Mouse (Mus musculus): Measurements from ENCODE around the gene Atxn7l3b. TPM values are rescaled to one million over a fixed set of nuclear protein-coding genes. Genes with fewer than 3 reads are reported as not detected.

The Atxn7l3b gene
- polyA plus RNA-seq, 1 experiment = 34.0 TPM

GRCm38 (mm10) chr10:112954140-112954539 lies 25.3 kb upstream of the Atxn7l3b start:
- TF ChIP-seq MYOD1 (IDR thresholded peaks at IDR 0.05; ENCODE audit: control insufficient read depth, insufficient read length, low read depth) = no peak
- no peak for TF ChIP-seq MYOG (IDR thresholded peaks at IDR 0.05; ENCODE audit: control insufficient read depth, extremely low read depth, insufficient read length)
- TF ChIP-seq FOSL1 (IDR thresholded peaks at IDR 0.05; ENCODE audit: insufficient read depth, low read length, poor library complexity, severe bottlenecking) = no peak
- no peak for TF ChIP-seq CEBPB (IDR thresholded peaks at IDR 0.05; ENCODE audit: low read depth)
- no peak for TF ChIP-seq USF1 (IDR thresholded peaks at IDR 0.05; ENCODE audit: low read depth)
- no peak for TF ChIP-seq MAX (IDR thresholded peaks at IDR 0.05)
- TF ChIP-seq CTCF (IDR thresholded peaks at IDR 0.05; ENCODE audit: control insufficient read depth, insufficient read depth, insufficient read length) = no peak
- no peak overlapping the region for H3ac ChIP-seq (ENCODE audit: control insufficient read depth, insufficient read length, low read depth)
- H3K27me3 ChIP-seq (ENCODE audit: control insufficient read depth, insufficient read depth, insufficient read length) = no peaks in the 10 kb centered on the region
- no peaks in the 10 kb centered on the region for H3K79me3 ChIP-seq (ENCODE audit: low read depth)
- no peaks in the 10 kb centered on the region for H3K36me3 ChIP-seq (ENCODE audit: control insufficient read depth, insufficient read depth)
- H3K79me2 ChIP-seq (ENCODE audit: control insufficient read depth, insufficient read depth) = no peaks in the 10 kb centered on the region
- no peak overlapping the region for H3K4me3 ChIP-seq (ENCODE audit: insufficient read depth, poor library complexity, severe bottlenecking)

GRCm38 (mm10) chr10:112948453-112948852 lies 19.7 kb upstream of the Atxn7l3b start:
- no peaks in the 10 kb centered on the region for H3K27me3 ChIP-seq (ENCODE audit: control insufficient read depth, insufficient read depth, insufficient read length)
- H3K79me2 ChIP-seq (ENCODE audit: control insufficient read depth, insufficient read depth) = no peaks in the 10 kb centered on the region
- no peak overlapping the region for H3ac ChIP-seq (ENCODE audit: control insufficient read depth, insufficient read length, low read depth)
- H3K79me3 ChIP-seq (ENCODE audit: low read depth) = no peaks in the 10 kb centered on the region
- no peak overlapping the region for H3K4me3 ChIP-seq (ENCODE audit: insufficient read depth, poor library complexity, severe bottlenecking)
- TF ChIP-seq MYOD1 (IDR thresholded peaks at IDR 0.05; ENCODE audit: control insufficient read depth, insufficient read length, low read depth) = no peak
- no peaks in the 10 kb centered on the region for H3K36me3 ChIP-seq (ENCODE audit: control insufficient read depth, insufficient read depth)

DNA sequence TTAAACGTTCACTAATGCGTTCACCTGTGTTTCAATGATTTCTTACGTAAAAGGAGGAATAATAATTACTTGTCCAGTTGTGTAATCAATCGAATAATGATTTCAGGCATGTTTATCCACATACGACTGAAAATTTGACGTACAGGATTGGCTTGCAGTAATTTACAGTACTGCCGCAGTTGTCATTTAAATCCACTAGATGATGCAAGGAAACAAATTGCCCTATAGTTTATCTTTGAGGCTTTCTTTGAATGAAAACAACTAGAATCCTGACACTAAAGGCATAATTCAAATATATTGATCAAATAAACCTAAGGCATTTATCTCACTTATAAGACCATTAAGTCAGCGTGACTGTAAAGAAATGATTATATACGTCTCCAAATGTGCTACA lies 418 bp upstream of the Atxn7l3b start:
- Histone ChIP-seq H3K36me3 (ENCODE audit: control insufficient read depth, insufficient read depth) (peaks cover 38% of the 10 kb centered on the region), H3K4me3 (ENCODE audit: insufficient read depth, poor library complexity, severe bottlenecking) (peak overlapping the region; percentile 79), H3ac (ENCODE audit: control insufficient read depth, insufficient read length, low read depth) (no peak overlapping the region), H3K79me3 (ENCODE audit: low read depth) (peaks cover 34% of the 10 kb centered on the region), H3K79me2 (ENCODE audit: control insufficient read depth, insufficient read depth) (peaks cover 45% of the 10 kb centered on the region), H3K27me3 (ENCODE audit: control insufficient read depth, insufficient read depth, insufficient read length) (no peaks in the 10 kb centered on the region)
- TF ChIP-seq FOSL1 (IDR thresholded peaks at IDR 0.05; ENCODE audit: insufficient read depth, low read length, poor library complexity, severe bottlenecking) (no peak), MAX (IDR thresholded peaks at IDR 0.05) (no peak), CTCF (IDR thresholded peaks at IDR 0.05; ENCODE audit: control insufficient read depth, insufficient read depth, insufficient read length) (no peak), CEBPB (IDR thresholded peaks at IDR 0.05; ENCODE audit: low read depth) (no peak)

- TF ChIP-seq CEBPB (IDR thresholded peaks at IDR 0.05; ENCODE audit: low read depth) (no peak), USF1 (IDR thresholded peaks at IDR 0.05; ENCODE audit: low read depth) (no peak), CTCF (IDR thresholded peaks at IDR 0.05; ENCODE audit: control insufficient read depth, insufficient read depth, insufficient read length) (no peak)
- H3K79me3 ChIP-seq (ENCODE audit: low read depth) = peaks cover 35% of the 10 kb centered on the region
- H3K79me2 ChIP-seq (ENCODE audit: control insufficient read depth, insufficient read depth) = peaks cover 54% of the 10 kb centered on the region
- H3K4me3 ChIP-seq (ENCODE audit: insufficient read depth, poor library complexity, severe bottlenecking) = no peak overlapping the region
- H3ac ChIP-seq (ENCODE audit: control insufficient read depth, insufficient read length, low read depth) = no peak overlapping the region
- no peaks in the 10 kb centered on the region for H3K27me3 ChIP-seq (ENCODE audit: control insufficient read depth, insufficient read depth, insufficient read length)
- H3K36me3 ChIP-seq (ENCODE audit: control insufficient read depth, insufficient read depth) = peaks cover 41% of the 10 kb centered on the region
These were observed 1.8 kb downstream of the Atxn7l3b start for GRCm38 (mm10) chr10:112926961-112927360.

- no peak overlapping the region for H3K4me3 ChIP-seq (ENCODE audit: insufficient read depth, poor library complexity, severe bottlenecking)
- no peaks in the 10 kb centered on the region for H3K27me3 ChIP-seq (ENCODE audit: control insufficient read depth, insufficient read depth, insufficient read length)
- peaks cover 35% of the 10 kb centered on the region for H3K79me3 ChIP-seq (ENCODE audit: low read depth)
- H3K79me2 ChIP-seq (ENCODE audit: control insufficient read depth, insufficient read depth) = peaks cover 54% of the 10 kb centered on the region
- H3ac ChIP-seq (ENCODE audit: control insufficient read depth, insufficient read length, low read depth) = no peak overlapping the region
- TF ChIP-seq CTCF (IDR thresholded peaks at IDR 0.05; ENCODE audit: control insufficient read depth, insufficient read depth, insufficient read length) (no peak), FOSL1 (IDR thresholded peaks at IDR 0.05; ENCODE audit: insufficient read depth, low read length, poor library complexity, severe bottlenecking) (no peak), USF1 (IDR thresholded peaks at IDR 0.05; ENCODE audit: low read depth) (no peak), MYOG (IDR thresholded peaks at IDR 0.05; ENCODE audit: control insufficient read depth, extremely low read depth, insufficient read length) (no peak), CEBPB (IDR thresholded peaks at IDR 0.05; ENCODE audit: low read depth) (no peak), MYOD1 (IDR thresholded peaks at IDR 0.05; ENCODE audit: control insufficient read depth, insufficient read length, low read depth) (no peak), MAX (IDR thresholded peaks at IDR 0.05) (no peak)
- H3K36me3 ChIP-seq (ENCODE audit: control insufficient read depth, insufficient read depth) = peaks cover 41% of the 10 kb centered on the region
These were observed 2.5 kb downstream of the Atxn7l3b start for GRCm38 (mm10) chr10:112926271-112926670.

DNA sequence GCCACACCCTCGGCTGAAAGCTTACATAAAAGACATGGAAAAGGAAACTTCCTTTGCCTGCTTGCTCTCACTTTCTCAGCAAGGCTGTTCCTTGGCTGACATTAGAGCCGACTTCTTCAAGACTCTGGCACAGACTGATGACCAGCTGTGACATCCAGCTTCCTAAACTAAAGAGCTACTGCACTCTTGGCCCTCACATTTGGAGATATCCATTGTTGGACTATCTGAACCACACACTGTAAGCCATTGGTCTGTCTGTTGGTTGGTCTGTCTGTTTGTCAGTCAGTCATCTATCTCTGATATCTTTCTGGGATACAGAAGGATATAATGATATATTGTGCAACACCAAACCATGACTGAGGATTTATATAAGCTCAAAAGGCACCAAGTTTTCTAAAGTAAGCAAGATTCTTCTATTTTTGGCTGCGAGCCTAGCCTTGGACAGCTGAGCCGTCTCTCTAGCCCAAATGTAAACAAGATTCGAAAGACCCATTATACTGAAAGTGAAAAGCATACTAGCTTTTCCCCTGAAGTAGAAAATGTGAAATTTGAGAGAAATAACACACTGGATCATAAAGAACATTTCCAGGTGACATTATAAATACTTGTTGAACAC lies 12.1 kb downstream of the Atxn7l3b start:
- Histone ChIP-seq H3K4me3 (ENCODE audit: insufficient read depth, poor library complexity, severe bottlenecking) (no peak overlapping the region), H3K27me3 (ENCODE audit: control insufficient read depth, insufficient read depth, insufficient read length) (no peaks in the 10 kb centered on the region), H3ac (ENCODE audit: control insufficient read depth, insufficient read length, low read depth) (no peak overlapping the region), H3K36me3 (ENCODE audit: control insufficient read depth, insufficient read depth) (no peaks in the 10 kb centered on the region), H3K79me2 (ENCODE audit: control insufficient read depth, insufficient read depth) (no peaks in the 10 kb centered on the region), H3K79me3 (ENCODE audit: low read depth) (no peaks in the 10 kb centered on the region)
- TF ChIP-seq CTCF (IDR thresholded peaks at IDR 0.05; ENCODE audit: control insufficient read depth, insufficient read depth, insufficient read length) (no peak), MAX (IDR thresholded peaks at IDR 0.05) (no peak), MYOG (IDR thresholded peaks at IDR 0.05; ENCODE audit: control insufficient read depth, extremely low read depth, insufficient read length) (no peak), MYOD1 (IDR thresholded peaks at IDR 0.05; ENCODE audit: control insufficient read depth, insufficient read length, low read depth) (no peak), FOSL1 (IDR thresholded peaks at IDR 0.05; ENCODE audit: insufficient read depth, low read length, poor library complexity, severe bottlenecking) (no peak), USF1 (IDR thresholded peaks at IDR 0.05; ENCODE audit: low read depth) (no peak), CEBPB (IDR thresholded peaks at IDR 0.05; ENCODE audit: low read depth) (no peak)
